Mouse (Mus musculus): ENCODE measurements at regions not wholly inside any gene's neighbourhood (a gene's known extent, or its start where the extent isn't known, plus 50 kb on each side); places are given as distances from the start of the nearest gene placed in this dataset.

GRCm38 (mm10) chr3:149379866-149380472 lies 389.6 kb upstream of the Adgrl2 start:
- intact Hi-C loops (cut with DNase I): no loop called here
- Histone ChIP-seq H3K27ac (no peak overlapping the region), H3K79me2 (replicated peaks; ENCODE audit: control insufficient read depth, insufficient read depth, low read length) (no peaks in the 10 kb centered on the region), H3K27me3 (ENCODE audit: control insufficient read depth, insufficient read depth, low read length) (no peaks in the 10 kb centered on the region), H3K9ac (ENCODE audit: low read depth, low read length) (no peak overlapping the region), H3K4me3 (no peak overlapping the region), H3K36me3 (ENCODE audit: control insufficient read depth, insufficient read depth, low read length) (peaks cover 2% of the 10 kb centered on the region; the same call in 1 of the 2 replicates), H3K4me1 (ENCODE audit: control insufficient read depth, insufficient read depth, low read length) (peaks cover 3% of the 10 kb centered on the region; the same call in 1 of the 2 replicates)
- TF ChIP-seq EP300 (IDR thresholded peaks at IDR 0.05; ENCODE audit: insufficient read depth, low read depth, low read length) (no peak), POLR2A (IDR thresholded peaks at IDR 0.05; ENCODE audit: insufficient read depth, low read depth, low read length) (no peak), CTCF (IDR thresholded peaks at IDR 0.05) (no peak)
- DNase-seq: peak in 1 of 2 experiments; percentile 45
- WGBS: 71% methylated on average over 15 of the region's 15 CpGs

GRCm38 (mm10) chr3:149379249-149379865 lies 389.0 kb upstream of the Adgrl2 start:
- H3K4me1 ChIP-seq (ENCODE audit: control insufficient read depth, insufficient read depth, low read length): peaks cover 3% of the 10 kb centered on the region; the same call in 1 of the 2 replicates
- TF ChIP-seq CTCF (IDR thresholded peaks at IDR 0.05) (no peak), EP300 (IDR thresholded peaks at IDR 0.05; ENCODE audit: insufficient read depth, low read depth, low read length) (no peak), POLR2A (IDR thresholded peaks at IDR 0.05; ENCODE audit: insufficient read depth, low read depth, low read length) (no peak)
- H3K27ac ChIP-seq: no peak overlapping the region
- H3K27me3 ChIP-seq (ENCODE audit: control insufficient read depth, insufficient read depth, low read length): no peaks in the 10 kb centered on the region
- no peak overlapping the region for H3K9ac ChIP-seq (ENCODE audit: low read depth, low read length)
- no peaks in the 10 kb centered on the region for H3K79me2 ChIP-seq (replicated peaks; ENCODE audit: control insufficient read depth, insufficient read depth, low read length)
- no peak overlapping the region for H3K4me3 ChIP-seq
- peaks cover 2% of the 10 kb centered on the region; the same call in 1 of the 2 replicates for H3K36me3 ChIP-seq (ENCODE audit: control insufficient read depth, insufficient read depth, low read length)
- WGBS: 86% methylated on average over 3 of the region's 3 CpGs
- no peak for DNase-seq
- intact Hi-C loops (cut with DNase I): no loop called here

- Histone ChIP-seq H3K27ac (no peak overlapping the region), H3K9ac (ENCODE audit: low read depth, low read length) (no peak overlapping the region)
Observed at GRCm38 (mm10) chr3:149371439-149371838, 381.1 kb upstream of the Adgrl2 start.

GRCm38 (mm10) chr3:149370517-149371227 lies 380.3 kb upstream of the Adgrl2 start:
- no peaks in the 10 kb centered on the region for H3K79me2 ChIP-seq (replicated peaks; ENCODE audit: control insufficient read depth, insufficient read depth, low read length)
- intact Hi-C loops (cut with DNase I): no loop called here
- no peak for DNase-seq
- TF ChIP-seq CTCF (IDR thresholded peaks at IDR 0.05) (no peak), POLR2A (IDR thresholded peaks at IDR 0.05; ENCODE audit: insufficient read depth, low read depth, low read length) (no peak), EP300 (IDR thresholded peaks at IDR 0.05; ENCODE audit: insufficient read depth, low read depth, low read length) (no peak)
- no peak overlapping the region for H3K27ac ChIP-seq
- 93% methylated on average over 6 of the region's 6 CpGs for WGBS
- H3K4me3 ChIP-seq: no peak overlapping the region
- no peaks in the 10 kb centered on the region for H3K27me3 ChIP-seq (ENCODE audit: control insufficient read depth, insufficient read depth, low read length)
- H3K9ac ChIP-seq (ENCODE audit: low read depth, low read length): no peak overlapping the region
- peaks cover 2% of the 10 kb centered on the region; the same call in 1 of the 2 replicates for H3K36me3 ChIP-seq (ENCODE audit: control insufficient read depth, insufficient read depth, low read length)
- peaks cover 1% of the 10 kb centered on the region; the same call in 1 of the 2 replicates for H3K4me1 ChIP-seq (ENCODE audit: control insufficient read depth, insufficient read depth, low read length)

More at GRCm38 (mm10) chr3:149371439-149371838, 381.1 kb upstream of the Adgrl2 start:
- Histone ChIP-seq H3K4me1 (ENCODE audit: control insufficient read depth, insufficient read depth, low read length) (peaks cover 1% of the 10 kb centered on the region; the same call in 1 of the 2 replicates), H3K27me3 (ENCODE audit: control insufficient read depth, insufficient read depth, low read length) (no peaks in the 10 kb centered on the region), H3K79me2 (replicated peaks; ENCODE audit: control insufficient read depth, insufficient read depth, low read length) (no peaks in the 10 kb centered on the region), H3K4me3 (no peak overlapping the region), H3K36me3 (ENCODE audit: control insufficient read depth, insufficient read depth, low read length) (no peaks in the 10 kb centered on the region)
- TF ChIP-seq EP300 (IDR thresholded peaks at IDR 0.05; ENCODE audit: insufficient read depth, low read depth, low read length) (no peak), POLR2A (IDR thresholded peaks at IDR 0.05; ENCODE audit: insufficient read depth, low read depth, low read length) (no peak), CTCF (IDR thresholded peaks at IDR 0.05) (no peak)
- intact Hi-C loops (cut with DNase I): no loop called here
- 86% methylated on average over 5 of the region's 5 CpGs for WGBS
- DNase-seq: no peak

- Histone ChIP-seq H3K27ac (no peak overlapping the region), H3K4me3 (no peak overlapping the region), H3K36me3 (ENCODE audit: control insufficient read depth, insufficient read depth, low read length) (peaks cover 2% of the 10 kb centered on the region; the same call in 1 of the 2 replicates), H3K79me2 (replicated peaks; ENCODE audit: control insufficient read depth, insufficient read depth, low read length) (no peaks in the 10 kb centered on the region), H3K4me1 (ENCODE audit: control insufficient read depth, insufficient read depth, low read length) (peaks cover 1% of the 10 kb centered on the region; the same call in 1 of the 2 replicates), H3K9ac (ENCODE audit: low read depth, low read length) (no peak overlapping the region), H3K27me3 (ENCODE audit: control insufficient read depth, insufficient read depth, low read length) (no peaks in the 10 kb centered on the region)
- intact Hi-C loops (cut with DNase I): no loop called here
- no peak for DNase-seq
- TF ChIP-seq EP300 (IDR thresholded peaks at IDR 0.05; ENCODE audit: insufficient read depth, low read depth, low read length): no peak
- WGBS: 54% methylated on average over 3 of the region's 3 CpGs
Observed at GRCm38 (mm10) chr3:149367888-149368287, 377.5 kb upstream of the Adgrl2 start.
